Comparison of ENCODE assay signal across 11 mouse cellular contexts in genomic region chr4:150685043-150685777, GRCm38 (mm10). TPM values are rescaled to one million over a fixed set of nuclear protein-coding genes. Genes with fewer than 3 reads are reported as not detected.
A peak's percentile ranks its signal among the peaks of the same experiment; 100 is the strongest.
DNase-seq lines count a peak whose midpoint lies in the region; ATAC-seq lines count a peak whose summit lies in the region.
"Had no signal": no experiment of that assay in that cellular context is flagged by ENCODE, and none has a peak within 500 bp of the region (broad histone marks: within the 10 kb centered on the region; RNA-seq: fewer than 3 reads in every experiment).

No protein-coding gene starts in this region.

- H3K27me3 ChIP-seq in limb, embryonic 10.5 days (ENCODE audit: low read depth, poor library complexity, severe bottlenecking) = no peaks in the 10 kb centered on the region
- H3K27me3 ChIP-seq in neural tube, embryonic 14.5 days (ENCODE audit: control insufficient read depth, insufficient read depth, low read length) = no peaks in the 10 kb centered on the region
- H3K27me3 ChIP-seq: forebrain, embryonic 12.5 days had no signal

- 52% methylated on average over 15 of the region's 15 CpGs for WGBS in limb, embryonic 10.5 days
- 38% methylated on average over 15 of the region's 15 CpGs for WGBS in neural tube, embryonic 14.5 days

- H3K36me3 ChIP-seq in limb, embryonic 10.5 days = no peaks in the 10 kb centered on the region
- H3K36me3 ChIP-seq in neural tube, embryonic 14.5 days (ENCODE audit: control insufficient read depth, insufficient read depth, low read length) = no peaks in the 10 kb centered on the region
- H3K36me3 ChIP-seq: forebrain, embryonic 12.5 days had no signal

- H3K27ac ChIP-seq in limb, embryonic 10.5 days = peak overlapping the region; percentile 74
- H3K27ac ChIP-seq in neural tube, embryonic 14.5 days (ENCODE audit: low read depth, low read length) = peak overlapping the region; percentile 4; the same call in 1 of the 2 replicates
- H3K27ac ChIP-seq: forebrain, embryonic 12.5 days had no signal

- H3K9ac ChIP-seq in neural tube, embryonic 14.5 days (replicated peaks; ENCODE audit: low read depth, low read length) = no peak overlapping the region
- H3K9ac ChIP-seq: forebrain, embryonic 12.5 days had no signal

- peak; percentile 19 for DNase-seq in cerebellum, adult 9-10 months
- DNase-seq in cerebellum, adult 11 months = no peak
- peak; percentile 93 for DNase-seq in gonadal fat pad, adult 2 months (ENCODE audit: low read depth)
- DNase-seq in limb, embryonic 10.5 days (ENCODE audit: low spot score) = no peak
- no peak for DNase-seq in right cerebral cortex, adult 2 months (ENCODE audit: low spot score in 2 of 2)
- no peak for DNase-seq in ovary, adult 18-20 months (ENCODE audit: low spot score)

- peak overlapping the region; percentile 15; the same call in 1 of the 2 replicates for H3K4me3 ChIP-seq in limb, embryonic 10.5 days
- H3K4me3 ChIP-seq in neural tube, embryonic 14.5 days (ENCODE audit: low read depth, low read length) = no peak overlapping the region
- H3K4me3 ChIP-seq: forebrain, embryonic 12.5 days had no signal

- peaks cover 40% of the 10 kb centered on the region for H3K4me1 ChIP-seq in limb, embryonic 10.5 days
- peaks cover 13% of the 10 kb centered on the region; the same call in 1 of the 2 replicates for H3K4me1 ChIP-seq in neural tube, embryonic 14.5 days (ENCODE audit: control insufficient read depth, insufficient read depth, low read length)

- ATAC-seq in neural tube, embryonic 14.5 days (ENCODE audit: low read depth) = no peak
- ATAC-seq in frontal cortex, adult (ENCODE audit: low TSS enrichment) = no peak

- H3K4me2 ChIP-seq in neural tube, embryonic 14.5 days (ENCODE audit: low read depth, low read length) = no peak overlapping the region
- H3K4me2 ChIP-seq: forebrain, embryonic 12.5 days had no signal

- no peaks in the 10 kb centered on the region for H3K9me3 ChIP-seq in limb, embryonic 10.5 days (replicated peaks)
- H3K9me3 ChIP-seq in neural tube, embryonic 14.5 days (ENCODE audit: control insufficient read depth, low read length) = no peaks in the 10 kb centered on the region; the same call in 1 of the 2 replicates
- H3K9me3 ChIP-seq: forebrain, embryonic 12.5 days had no signal

RNA-seq across cellular contexts. Expression of gene Slc45a1, which starts 33.2 kb away (rescaled TPM):
- polyA plus RNA-seq in gonadal fat pad, adult 2 months (2012; rRNA removed) = 0.84 and 1.6 TPM in 2 replicates
- 0.25 and 0.71 TPM in 2 replicates for polyA plus RNA-seq in limb, embryonic 10.5 days (2016; fragmentation: Nextera tagmentation; extraction: Ambion mirVana)
- 33.8 and 43.8 TPM in 2 replicates for polyA plus RNA-seq in neural tube, embryonic 14.5 days (2014; fragmentation: Nextera tagmentation; extraction: Ambion mirVana)
- polyA plus RNA-seq: heart, embryonic 16.5 days; spleen, adult 2 months had no signal

Comparison
In these comparisons a context has a peak if more than half of its experiments do, and no peak if none do; other contexts are left out.
1. DNase-seq: peak in cerebellum, adult 9-10 months (single experiment) and gonadal fat pad, adult 2 months (single experiment); none in cerebellum, adult 11 months (single experiment), limb, embryonic 10.5 days (single experiment), right cerebral cortex, adult 2 months (0 of 2) and ovary, adult 18-20 months (single experiment).
2. RNA of gene Slc45a1, which starts 33.2 kb away (polyA plus RNA-seq): 33.8 to 43.8 TPM in neural tube, embryonic 14.5 days; 0.84 to 1.6 TPM in gonadal fat pad, adult 2 months and 0.25 to 0.71 TPM in limb, embryonic 10.5 days; every median in the first group is over 10 times any median in the second.